Mouse (Mus musculus) heart, adult 9 months (tissue): ENCODE measurements around the gene St6galnac4.

Experiments used
- DNase-seq, 2 experiments: peaks; one replicate each; pipeline ENCODE4 v3.0.0; 2022; ENCODE audit warnings: low spot score in 2 of 2

Gene St6galnac4

GRCm38 (mm10) chr2:32601417-32602065, 14.6 kb downstream of the St6galnac4 start:
- no peak for DNase-seq

DNA sequence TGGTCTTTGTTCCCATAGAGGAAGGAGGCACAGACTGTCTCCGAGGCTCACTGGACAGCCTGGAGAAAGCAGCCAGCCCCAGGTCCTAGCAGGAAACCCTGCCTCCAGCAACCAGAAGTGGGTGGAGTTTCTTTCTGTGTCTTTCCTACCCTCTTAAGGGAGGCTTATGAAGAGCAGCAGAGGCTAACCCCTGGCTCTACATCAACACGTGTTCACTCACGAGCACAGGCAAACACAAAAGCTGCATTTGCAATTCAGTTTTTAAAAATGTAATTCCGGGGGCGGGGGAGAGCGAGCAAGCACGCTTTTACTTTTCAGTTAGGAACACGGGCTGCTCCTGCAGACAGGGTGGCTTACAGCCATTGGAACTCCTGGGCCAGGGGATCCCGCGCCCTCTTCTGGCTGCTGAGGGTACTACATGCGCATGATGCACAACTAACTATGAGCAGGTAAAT, 15.7 kb downstream of the St6galnac4 start:
- DNase-seq = peak; percentile 90 to 92

DNA sequence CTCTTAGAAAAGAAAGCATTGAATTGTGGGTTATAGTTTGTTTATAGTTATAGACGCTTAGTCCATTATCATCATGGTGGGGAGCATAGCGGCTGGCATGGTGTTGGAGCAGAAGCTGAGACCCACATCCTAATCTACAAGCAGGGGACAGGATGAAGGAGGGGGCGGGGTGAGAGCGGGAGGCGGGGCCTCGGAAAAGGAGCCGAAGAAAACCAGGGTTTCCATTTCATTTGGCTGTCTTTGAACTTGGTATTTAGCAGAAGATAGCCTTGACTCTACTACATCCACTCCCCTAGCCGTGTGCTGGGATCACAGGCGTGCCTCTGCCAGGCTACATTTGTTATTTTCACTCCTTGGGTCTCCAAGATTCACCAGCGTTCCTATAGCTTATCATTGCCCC, 17.7 kb downstream of the St6galnac4 start:
- DNase-seq = no peak

- DNase-seq = peak; percentile 85 to 89
Observed at GRCm38 (mm10) chr2:32606161-32607142, 19.6 kb downstream of the St6galnac4 start.

DNA sequence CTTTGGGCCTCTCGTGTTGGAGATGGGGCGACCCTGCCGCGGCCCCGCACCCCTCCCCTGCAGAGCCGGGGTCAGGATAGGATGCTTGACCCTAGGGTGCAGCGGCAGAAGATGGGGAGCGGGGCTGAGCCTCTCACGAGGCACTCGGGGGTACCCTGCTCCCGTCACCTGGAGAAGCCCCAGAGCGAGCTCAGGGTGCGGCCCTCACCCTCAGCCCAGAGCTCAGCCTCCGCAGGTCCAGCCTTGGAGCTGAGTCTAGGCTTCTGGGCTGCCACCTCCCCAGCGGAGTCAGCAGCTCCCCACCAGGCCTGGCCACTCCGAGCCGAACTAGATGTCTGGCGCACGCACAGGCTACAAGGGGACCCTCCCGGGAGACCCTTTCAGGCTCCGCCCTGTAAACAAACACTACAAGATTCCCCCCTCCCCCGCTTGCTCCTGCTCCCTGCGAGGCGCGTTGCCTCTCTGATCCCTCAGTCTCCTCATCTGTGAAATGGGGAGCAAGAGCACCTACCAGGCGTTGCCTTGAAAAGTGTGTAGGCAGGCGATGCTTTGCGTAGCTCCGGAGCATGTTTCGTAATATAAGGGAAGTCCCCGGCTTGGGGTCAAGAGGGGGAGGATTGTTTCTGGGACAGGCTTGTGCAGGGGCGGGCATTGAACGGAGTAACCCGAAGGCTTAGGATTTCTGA, 20.5 kb downstream of the St6galnac4 start:
- peak; percentile 62 to 70 for DNase-seq

GRCm38 (mm10) chr2:32608141-32608777, 21.4 kb downstream of the St6galnac4 start:
- peak; percentile 92 for DNase-seq

- no peak for DNase-seq
Observed at GRCm38 (mm10) chr2:32608778-32609435, 22.0 kb downstream of the St6galnac4 start.

DNA sequence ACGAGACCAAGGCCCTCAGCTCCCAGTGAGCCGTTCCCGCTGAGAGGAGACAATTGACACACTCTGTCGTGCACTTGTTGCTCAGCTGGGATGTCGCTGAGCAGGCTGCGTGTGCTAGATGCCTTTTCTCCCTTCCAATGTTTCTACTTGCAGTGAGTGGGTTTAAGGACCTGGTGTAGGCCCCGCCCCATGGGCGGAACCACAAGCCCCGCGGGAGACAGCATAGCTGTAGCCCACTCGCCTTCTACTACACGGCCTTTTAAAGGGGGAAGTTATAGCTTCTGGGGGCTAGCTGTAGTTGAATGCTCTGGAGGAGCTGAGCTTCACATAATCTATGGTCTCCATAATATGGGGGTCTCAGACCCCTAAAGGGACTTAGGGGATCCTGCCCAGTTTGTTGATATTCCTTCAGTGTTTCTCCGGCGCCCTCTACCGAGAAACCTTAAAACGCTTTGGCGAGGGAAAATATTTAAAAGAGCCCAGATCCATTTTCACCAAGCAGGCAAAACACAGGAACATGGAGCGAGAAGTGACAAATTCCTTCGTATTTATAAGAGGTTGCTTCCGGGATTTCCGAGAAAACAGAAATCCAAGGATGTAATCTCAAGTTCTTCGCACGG, 23.8 kb downstream of the St6galnac4 start:
- DNase-seq = peak in 1 of 2 experiments; percentile 60

DNA sequence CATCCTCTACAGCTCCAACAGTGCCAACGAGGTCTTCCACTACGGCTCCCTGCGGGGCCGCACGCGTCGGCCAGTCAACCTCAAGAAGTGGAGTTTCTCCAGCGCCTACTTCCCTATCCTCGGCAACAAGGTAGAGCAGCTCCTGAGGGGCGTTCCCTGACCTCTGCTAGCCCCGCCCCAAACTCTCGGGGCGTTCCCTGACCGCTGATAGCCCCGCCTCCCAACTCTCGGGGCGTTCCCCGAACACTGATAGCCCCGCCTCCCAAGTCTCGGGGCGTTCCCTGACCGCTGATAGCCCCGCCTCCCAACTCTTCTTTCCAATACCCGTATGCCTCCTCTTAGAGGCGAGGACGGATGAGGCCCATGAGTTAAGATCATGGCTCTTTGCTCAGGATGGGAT, 25.4 kb downstream of the St6galnac4 start:
- DNase-seq = no peak

GRCm38 (mm10) chr2:32617109-32617508, 30.2 kb downstream of the St6galnac4 start:
- no peak for DNase-seq

- no peak for DNase-seq
Observed at GRCm38 (mm10) chr2:32617601-32618000, 30.7 kb downstream of the St6galnac4 start.

DNA sequence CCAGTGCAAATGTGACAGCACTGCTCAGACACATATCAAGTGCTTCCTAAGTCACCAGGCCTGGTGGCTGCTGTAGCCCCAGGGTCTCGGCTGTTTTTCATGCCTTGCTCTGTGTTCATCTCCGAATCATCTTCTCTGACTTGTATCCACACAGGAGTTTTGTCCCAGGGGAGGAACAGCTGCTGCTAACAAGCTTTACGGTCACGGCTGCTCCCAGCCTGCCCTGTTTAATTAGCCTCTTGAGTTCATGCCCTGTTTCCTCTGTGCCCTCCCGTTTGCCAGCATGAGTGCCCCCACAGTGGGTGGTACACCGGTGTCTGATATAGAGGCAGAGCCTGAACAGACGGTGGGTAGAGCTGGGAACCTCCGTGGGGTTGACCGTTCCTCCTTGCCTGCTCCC, 31.2 kb downstream of the St6galnac4 start:
- no peak for DNase-seq

- DNase-seq = peak; percentile 86 to 94
Observed at GRCm38 (mm10) chr2:32620682-32621516, 34.0 kb downstream of the St6galnac4 start.

DNA sequence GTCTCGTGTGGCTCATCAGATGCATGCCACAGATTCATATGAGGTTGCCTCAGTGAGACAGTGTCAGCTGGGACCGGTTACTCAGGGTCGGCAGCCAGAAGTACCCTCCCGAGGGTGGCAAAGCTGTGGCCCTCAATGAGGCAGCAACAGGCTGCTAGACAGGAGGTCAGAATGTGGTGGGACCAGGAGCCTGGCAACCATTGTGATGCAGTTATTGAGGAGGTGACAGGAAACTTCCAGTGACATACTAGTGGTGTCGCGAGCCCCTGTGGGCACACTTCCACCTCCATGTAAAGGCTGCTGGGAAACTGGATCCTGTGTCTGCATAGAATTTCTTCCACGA, 34.6 kb downstream of the St6galnac4 start, which contains the start of gene Ak1:
Gene Ak1 (plus strand): TSS at position 242 of the 343 bp plus-strand sequence.
- no peak for DNase-seq

GRCm38 (mm10) chr2:32624111-32624748, 37.3 kb downstream of the St6galnac4 start:
- no peak for DNase-seq

DNA sequence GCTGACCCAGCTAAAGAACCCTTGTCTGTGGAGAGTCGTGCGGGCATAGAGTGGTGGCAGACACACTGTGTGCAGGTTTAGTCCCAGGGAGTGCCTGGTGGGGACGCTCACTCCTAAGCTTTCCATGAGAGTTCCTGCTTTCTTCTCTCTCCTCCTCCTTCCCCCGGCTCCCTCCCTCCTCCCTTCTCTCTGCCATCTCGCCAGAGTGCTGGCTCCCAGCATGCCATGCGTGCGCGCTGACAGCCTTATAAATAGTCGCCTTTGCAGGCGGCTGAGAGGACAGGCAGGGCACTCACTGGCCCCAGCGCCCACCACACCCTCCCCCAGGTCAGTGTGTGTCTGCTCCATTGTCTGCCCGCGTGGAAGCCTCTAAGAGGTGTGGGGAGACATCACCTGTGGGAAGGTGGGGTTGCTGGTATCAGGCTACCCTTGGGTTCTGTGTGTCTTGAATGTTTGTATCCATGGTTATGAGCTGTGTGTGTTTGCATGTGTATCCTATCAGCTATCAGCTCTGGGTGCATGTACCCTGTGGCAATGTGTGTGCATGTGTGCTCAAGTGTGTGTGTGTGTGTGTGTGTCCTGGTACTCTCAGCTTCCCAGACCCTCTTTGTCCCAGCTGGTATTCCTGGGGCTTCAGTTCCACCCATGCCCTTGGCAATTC, 38.4 kb downstream of the St6galnac4 start:
- DNase-seq = peak; percentile 75 to 83

- DNase-seq = peak; percentile 81 to 83
Observed at GRCm38 (mm10) chr2:32625873-32626694, 39.2 kb downstream of the St6galnac4 start.
